Mouse (Mus musculus): Measurements from ENCODE around the gene Poldip3. TPM values are rescaled to one million over a fixed set of nuclear protein-coding genes. Genes with fewer than 3 reads are reported as not detected.
"Not testable (repeated sequence)": the region's sequence is repeated elsewhere in the genome, so short reads cannot be mapped to it uniquely, and the experiment has no call there.

The Poldip3 gene
- polyA plus RNA-seq, 1 experiment from 2014 or later: 79.2 TPM

DNA sequence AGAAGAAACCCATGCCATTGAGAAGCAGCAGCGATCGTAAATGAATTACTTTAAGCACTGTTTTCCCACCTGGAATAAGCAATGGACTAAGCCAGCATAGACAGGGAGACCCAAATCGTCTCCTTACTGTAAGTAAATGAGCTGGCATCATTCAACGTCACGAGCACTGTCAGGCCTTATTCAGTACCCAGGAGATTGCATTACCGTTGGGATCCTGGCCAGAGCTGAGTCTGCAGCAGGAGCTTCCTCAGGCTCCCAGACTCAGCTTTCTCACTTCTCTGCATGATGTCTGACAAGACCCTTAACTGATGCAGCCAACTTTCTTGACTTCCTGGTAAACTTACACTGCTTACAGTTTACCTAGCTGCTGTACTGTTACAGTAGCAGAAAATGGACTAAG, 14.5 kb downstream of the Poldip3 start:
- WGBS: 86% methylated on average over 6 of the region's 6 CpGs
- Histone ChIP-seq H3K4me1 (ENCODE audit: control insufficient read depth in 2 of 2, insufficient read depth in 2 of 2, low read length in 2 of 2) (no peaks in the 10 kb centered on the region), H3K4me2 (ENCODE audit: low read length) (no peak overlapping the region), H3K27me3 (ENCODE audit: control insufficient read depth, insufficient read depth, low read length) (no peaks in the 10 kb centered on the region), H3K27ac (replicated peaks in 1 of 2; ENCODE audit: control insufficient read depth in 1 of 2, insufficient read depth in 1 of 2, low read depth in 2 of 2, low read length in 2 of 2) (no peak overlapping the region), H3K36me3 (ENCODE audit: control insufficient read depth, insufficient read depth, low read length) (peaks cover 91% of the 10 kb centered on the region), H3K9me3 (ENCODE audit: control insufficient read depth, low read length) (no peaks in the 10 kb centered on the region), H3K4me3 (ENCODE audit: control insufficient read depth in 1 of 2, insufficient read depth in 1 of 2, low read depth in 1 of 2, low read length in 2 of 2) (no peak overlapping the region), H3K9ac (ENCODE audit: low read length) (no peak overlapping the region)
- no peak for ATAC-seq (ENCODE audit: insufficient number of reproducible peaks, insufficient read depth, low FRiP score, low read depth)

DNA sequence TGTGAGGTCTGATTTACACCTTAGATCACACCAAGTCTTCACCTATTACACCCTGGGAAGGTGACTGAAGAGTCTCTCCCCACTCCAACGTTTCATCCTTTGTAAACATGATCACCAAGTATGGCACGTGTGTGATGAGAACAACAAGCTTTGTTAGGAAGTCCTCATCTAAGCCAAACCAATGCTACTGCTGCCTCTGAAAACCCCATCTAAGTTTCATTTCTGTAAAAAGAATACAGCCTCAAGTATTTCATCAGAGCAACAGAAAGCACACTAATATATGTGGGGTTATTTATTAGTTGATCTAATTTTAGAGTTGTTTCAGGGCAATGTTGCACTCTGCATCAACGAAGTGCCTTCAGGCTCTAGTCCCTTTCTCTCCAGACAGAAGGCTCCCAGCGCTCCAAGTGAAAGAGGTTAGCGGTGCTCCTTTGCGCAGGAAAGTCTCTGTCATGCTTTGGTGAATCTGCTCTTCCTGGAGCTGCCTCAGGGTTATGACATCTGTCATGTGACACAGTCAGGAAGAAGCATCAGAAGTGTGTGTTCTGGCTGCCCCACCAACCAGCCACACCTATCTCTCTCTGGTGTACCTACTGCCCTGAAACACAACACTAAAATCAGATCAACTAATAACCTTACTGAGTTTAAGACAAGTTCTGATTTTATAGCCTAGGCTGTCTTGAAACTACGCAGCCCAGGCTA, 19.5 kb downstream of the Poldip3 start:
- Histone ChIP-seq H3K4me3 (ENCODE audit: control insufficient read depth in 1 of 2, insufficient read depth in 1 of 2, low read depth in 1 of 2, low read length in 2 of 2) (no peak overlapping the region), H3K4me1 (ENCODE audit: control insufficient read depth in 2 of 2, insufficient read depth in 2 of 2, low read length in 2 of 2) (no peaks in the 10 kb centered on the region), H3K9me3 (ENCODE audit: control insufficient read depth, low read length) (no peaks in the 10 kb centered on the region), H3K27me3 (ENCODE audit: control insufficient read depth, insufficient read depth, low read length) (no peaks in the 10 kb centered on the region), H3K4me2 (ENCODE audit: low read length) (no peak overlapping the region), H3K36me3 (ENCODE audit: control insufficient read depth, insufficient read depth, low read length) (peaks cover 98% of the 10 kb centered on the region), H3K9ac (ENCODE audit: low read length) (no peak overlapping the region), H3K27ac (replicated peaks in 1 of 2; ENCODE audit: control insufficient read depth in 1 of 2, insufficient read depth in 1 of 2, low read depth in 2 of 2, low read length in 2 of 2) (no peak overlapping the region)
- WGBS: 93% methylated on average over 7 of the region's 7 CpGs
- no peak for ATAC-seq (ENCODE audit: insufficient number of reproducible peaks, insufficient read depth, low FRiP score, low read depth)

DNA sequence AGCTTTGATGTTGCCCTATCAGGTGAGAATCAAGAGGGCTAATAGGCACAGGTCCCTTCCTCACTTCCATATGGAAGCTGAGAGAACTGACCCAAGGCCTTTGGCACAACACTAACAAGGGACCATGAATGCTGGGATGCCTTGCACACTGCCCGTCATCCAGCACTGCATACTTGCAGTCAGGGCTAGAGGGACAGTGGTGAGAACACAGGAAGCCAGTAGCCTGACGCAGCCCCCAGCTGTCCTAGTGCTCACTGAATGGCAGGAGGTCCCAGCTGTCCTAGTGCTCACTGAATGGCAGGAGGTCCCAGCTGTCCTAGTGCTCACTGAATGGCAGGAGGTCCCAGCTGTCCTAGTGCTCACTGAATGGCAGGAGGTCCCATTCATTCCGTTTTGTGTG, 22.1 kb downstream of the Poldip3 start:
- WGBS: 84% methylated on average over 3 of the region's 3 CpGs
- not testable (repeated sequence) for H3K27me3 ChIP-seq (ENCODE audit: control insufficient read depth, insufficient read depth, low read length); H3K27ac ChIP-seq (replicated peaks in 1 of 2; ENCODE audit: control insufficient read depth in 1 of 2, insufficient read depth in 1 of 2, low read depth in 2 of 2, low read length in 2 of 2); H3K4me2 ChIP-seq (ENCODE audit: low read length); H3K9me3 ChIP-seq (ENCODE audit: control insufficient read depth, low read length); H3K4me1 ChIP-seq (ENCODE audit: control insufficient read depth in 2 of 2, insufficient read depth in 2 of 2, low read length in 2 of 2); ATAC-seq (ENCODE audit: insufficient number of reproducible peaks, insufficient read depth, low FRiP score, low read depth); H3K9ac ChIP-seq (ENCODE audit: low read length); H3K4me3 ChIP-seq (ENCODE audit: control insufficient read depth in 1 of 2, insufficient read depth in 1 of 2, low read depth in 1 of 2, low read length in 2 of 2)
- peaks cover 71% of the 10 kb centered on the region for H3K36me3 ChIP-seq (ENCODE audit: control insufficient read depth, insufficient read depth, low read length)

- Histone ChIP-seq H3K36me3 (ENCODE audit: control insufficient read depth, insufficient read depth, low read length) (peaks cover 67% of the 10 kb centered on the region), H3K27ac (replicated peaks in 1 of 2; ENCODE audit: control insufficient read depth in 1 of 2, insufficient read depth in 1 of 2, low read depth in 2 of 2, low read length in 2 of 2) (no peak overlapping the region), H3K4me2 (ENCODE audit: low read length) (no peak overlapping the region), H3K9ac (ENCODE audit: low read length) (no peak overlapping the region), H3K27me3 (ENCODE audit: control insufficient read depth, insufficient read depth, low read length) (no peaks in the 10 kb centered on the region), H3K9me3 (ENCODE audit: control insufficient read depth, low read length) (no peaks in the 10 kb centered on the region), H3K4me3 (ENCODE audit: control insufficient read depth in 1 of 2, insufficient read depth in 1 of 2, low read depth in 1 of 2, low read length in 2 of 2) (no peak overlapping the region), H3K4me1 (ENCODE audit: control insufficient read depth in 2 of 2, insufficient read depth in 2 of 2, low read length in 2 of 2) (peaks cover 3 to 4% of the 10 kb centered on the region in 2 experiments; a peak in 3 of 4 replicates)
- ATAC-seq (ENCODE audit: insufficient number of reproducible peaks, insufficient read depth, low FRiP score, low read depth): no peak
- WGBS: 82% methylated on average over 9 of the region's 9 CpGs
Observed at GRCm38 (mm10) chr15:83126582-83126981, 22.6 kb downstream of the Poldip3 start.

- Histone ChIP-seq H3K4me2 (ENCODE audit: low read length) (no peak overlapping the region), H3K4me1 (ENCODE audit: control insufficient read depth in 2 of 2, insufficient read depth in 2 of 2, low read length in 2 of 2) (peaks cover 4 to 6% of the 10 kb centered on the region in 2 experiments; a peak in 3 of 4 replicates), H3K27me3 (ENCODE audit: control insufficient read depth, insufficient read depth, low read length) (no peaks in the 10 kb centered on the region), H3K27ac (replicated peaks in 1 of 2; ENCODE audit: control insufficient read depth in 1 of 2, insufficient read depth in 1 of 2, low read depth in 2 of 2, low read length in 2 of 2) (no peak overlapping the region), H3K9ac (ENCODE audit: low read length) (no peak overlapping the region), H3K9me3 (ENCODE audit: control insufficient read depth, low read length) (no peaks in the 10 kb centered on the region), H3K36me3 (ENCODE audit: control insufficient read depth, insufficient read depth, low read length) (peaks cover 52% of the 10 kb centered on the region), H3K4me3 (ENCODE audit: control insufficient read depth in 1 of 2, insufficient read depth in 1 of 2, low read depth in 1 of 2, low read length in 2 of 2) (no peak overlapping the region)
- WGBS: 65% methylated on average over 5 of the region's 5 CpGs
- no peak for ATAC-seq (ENCODE audit: insufficient number of reproducible peaks, insufficient read depth, low FRiP score, low read depth)
Observed at GRCm38 (mm10) chr15:83124625-83125024, 24.6 kb downstream of the Poldip3 start.

- peaks cover 4 to 6% of the 10 kb centered on the region in 2 experiments; a peak in 3 of 4 replicates for H3K4me1 ChIP-seq (ENCODE audit: control insufficient read depth in 2 of 2, insufficient read depth in 2 of 2, low read length in 2 of 2)
- H3K27me3 ChIP-seq (ENCODE audit: control insufficient read depth, insufficient read depth, low read length): no peaks in the 10 kb centered on the region
- 9% methylated on average over 32 of the region's 32 CpGs for WGBS
- peaks cover 49% of the 10 kb centered on the region for H3K36me3 ChIP-seq (ENCODE audit: control insufficient read depth, insufficient read depth, low read length)
- peak within 1 kb of the TSS; percentile 84 for H3K9ac ChIP-seq (ENCODE audit: low read length)
- H3K9me3 ChIP-seq (ENCODE audit: control insufficient read depth, low read length): no peaks in the 10 kb centered on the region
- ATAC-seq (ENCODE audit: insufficient number of reproducible peaks, insufficient read depth, low FRiP score, low read depth): peak; percentile 84
- H3K27ac ChIP-seq (replicated peaks in 1 of 2; ENCODE audit: control insufficient read depth in 1 of 2, insufficient read depth in 1 of 2, low read depth in 2 of 2, low read length in 2 of 2): peak within 1 kb of the TSS; percentile 62 to 66; a peak in 3 of 4 replicates
- peak within 1 kb of the TSS; percentile 83 for H3K4me2 ChIP-seq (ENCODE audit: low read length)
- H3K4me3 ChIP-seq (ENCODE audit: control insufficient read depth in 1 of 2, insufficient read depth in 1 of 2, low read depth in 1 of 2, low read length in 2 of 2): peak within 1 kb of the TSS; percentile 94 to 98
Observed at GRCm38 (mm10) chr15:83122566-83123145, 26.5 kb downstream of the Poldip3 start, which contains the start of gene Rrp7a. Rrp7a (minus strand) TSS chr15:83122801.

GRCm38 (mm10) chr15:83121709-83122565, 27.2 kb downstream of the Poldip3 start:
- Histone ChIP-seq H3K4me3 (ENCODE audit: control insufficient read depth in 1 of 2, insufficient read depth in 1 of 2, low read depth in 1 of 2, low read length in 2 of 2) (peak overlapping the region; percentile 94 to 98), H3K36me3 (ENCODE audit: control insufficient read depth, insufficient read depth, low read length) (peaks cover 49% of the 10 kb centered on the region), H3K4me2 (ENCODE audit: low read length) (peak overlapping the region; percentile 83), H3K9ac (ENCODE audit: low read length) (peak overlapping the region; percentile 84), H3K9me3 (ENCODE audit: control insufficient read depth, low read length) (no peaks in the 10 kb centered on the region), H3K4me1 (ENCODE audit: control insufficient read depth in 2 of 2, insufficient read depth in 2 of 2, low read length in 2 of 2) (peaks cover 4 to 6% of the 10 kb centered on the region in 2 experiments; a peak in 3 of 4 replicates), H3K27ac (replicated peaks in 1 of 2; ENCODE audit: control insufficient read depth in 1 of 2, insufficient read depth in 1 of 2, low read depth in 2 of 2, low read length in 2 of 2) (peak overlapping the region; percentile 62 to 66; a peak in 3 of 4 replicates), H3K27me3 (ENCODE audit: control insufficient read depth, insufficient read depth, low read length) (no peaks in the 10 kb centered on the region)
- 4% methylated on average over 41 of the region's 43 CpGs for WGBS
- ATAC-seq (ENCODE audit: insufficient number of reproducible peaks, insufficient read depth, low FRiP score, low read depth): 0 out of 2 replicates have a peak, but pooled peaks have one; percentile 1
